Mouse (Mus musculus) liver, postnatal 0 days (tissue): Measurements from ENCODE around the gene Zfp704.

Source experiments
- CTCF ChIP-seq: sonication (generic); IDR thresholded peaks from 2 replicates; pipeline ENCODE4 v1.5.1; 2016; ENCODE audit warnings: antibody characterized with exemption, low read depth
- EP300 ChIP-seq: IDR thresholded peaks from 2 replicates; pipeline ENCODE4 v1.6.1; 2016; ENCODE audit warnings: antibody characterized with exemption, low read depth, mild to moderate bottlenecking

DNA sequence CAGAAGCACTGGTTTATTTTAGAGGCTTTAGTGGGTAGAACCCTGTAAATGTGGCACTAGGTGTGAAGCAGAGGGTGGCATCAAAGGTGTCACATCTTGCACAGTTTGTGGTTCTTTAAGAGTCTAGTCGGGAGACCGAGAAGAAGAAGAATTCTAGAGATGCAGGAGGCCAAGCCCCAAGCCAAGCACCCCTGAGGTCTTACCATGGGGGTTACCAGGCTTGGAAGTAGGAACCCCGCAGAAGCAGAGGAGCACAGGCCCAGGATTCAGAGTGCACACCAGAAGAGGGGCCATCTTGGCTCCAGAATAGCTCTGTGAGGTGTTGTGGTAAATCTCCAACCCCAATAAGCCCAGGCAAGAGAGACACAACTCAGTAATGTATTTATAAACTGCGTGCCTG, 201.0 kb downstream of the Zfp704 start:
- TF ChIP-seq EP300 (no peak), CTCF (no peak)
